Mouse (Mus musculus) neural tube, embryonic 15.5 days (tissue): ENCODE results near the gene Ccdc36. TPM values are rescaled to one million over a fixed set of nuclear protein-coding genes. Genes with fewer than 3 reads are reported as not detected.

ENCODE experiments used
- polyA plus RNA-seq: library from polyadenylated mRNA; unstranded; fragments of >200 nt; fragmentation: Nextera tagmentation; extraction: Ambion mirVana; gene quantifications from 2 replicates; pipeline ENCODE4 v1.2.1, GENCODE M21; 2015

The Ccdc36 gene
- polyA plus RNA-seq, 1 experiment from 2014 or later = 1.7 TPM

Other genes starting within 250 kb of the Ccdc36 start
- gene Bsn, start 238.1 kb downstream of the Ccdc36 start, polyA plus RNA-seq = 8.8 and 9.7 TPM in 2 replicates
- 64.0 and 70.4 TPM in 2 replicates for gene Dag1, start 164.5 kb downstream of the Ccdc36 start, polyA plus RNA-seq
- gene Nicn1, start 138.1 kb downstream of the Ccdc36 start, polyA plus RNA-seq = 117 and 136 TPM in 2 replicates
- gene Amt, start 131.6 kb downstream of the Ccdc36 start, polyA plus RNA-seq = 24.2 and 30.5 TPM in 2 replicates
- 261 and 304 TPM in 2 replicates for gene Rhoa, start 122.4 kb downstream of the Ccdc36 start, polyA plus RNA-seq
- gene Tcta, start 122.3 kb downstream of the Ccdc36 start, polyA plus RNA-seq = 49.2 and 52.0 TPM in 2 replicates
- gene Gpx1, start 89.6 kb downstream of the Ccdc36 start, polyA plus RNA-seq = 460 and 559 TPM in 2 replicates
- 110 and 111 TPM in 2 replicates for gene Usp4, start 80.6 kb downstream of the Ccdc36 start, polyA plus RNA-seq
- 1.1 and 1.3 TPM in 2 replicates for gene 1700102P08Rik, start 35.7 kb downstream of the Ccdc36 start, polyA plus RNA-seq
- gene BC048562, start 8.0 kb upstream of the Ccdc36 start, polyA plus RNA-seq = not detected in 2 replicates
- gene Ccdc71, start 32.0 kb upstream of the Ccdc36 start, polyA plus RNA-seq = 53.7 and 64.4 TPM in 2 replicates
- 58.4 and 59.8 TPM in 2 replicates for gene Klhdc8b, start 33.1 kb upstream of the Ccdc36 start, polyA plus RNA-seq
- gene Lamb2, start 51.3 kb upstream of the Ccdc36 start, polyA plus RNA-seq = 17.5 and 18.8 TPM in 2 replicates
- gene Usp19, start 62.1 kb upstream of the Ccdc36 start, polyA plus RNA-seq = 66.1 and 68.0 TPM in 2 replicates
- 58.1 and 78.1 TPM in 2 replicates for gene Qars, start 79.2 kb upstream of the Ccdc36 start, polyA plus RNA-seq
- 111 and 114 TPM in 2 replicates for gene Qrich1, start 88.3 kb upstream of the Ccdc36 start, polyA plus RNA-seq
- 105 and 130 TPM in 2 replicates for gene Impdh2, start 131.8 kb upstream of the Ccdc36 start, polyA plus RNA-seq
- gene Ndufaf3, start 138.9 kb upstream of the Ccdc36 start, polyA plus RNA-seq = 75.0 and 78.2 TPM in 2 replicates
- 279 and 285 TPM in 2 replicates for gene Dalrd3, start 141.4 kb upstream of the Ccdc36 start, polyA plus RNA-seq
- 247 and 279 TPM in 2 replicates for gene Wdr6, start 150.3 kb upstream of the Ccdc36 start, polyA plus RNA-seq
- gene P4htm, start 169.2 kb upstream of the Ccdc36 start, polyA plus RNA-seq = 36.4 and 44.2 TPM in 2 replicates
- gene Arih2, start 220.9 kb upstream of the Ccdc36 start, polyA plus RNA-seq = 44.4 and 47.3 TPM in 2 replicates
- gene Slc25a20, start 233.6 kb upstream of the Ccdc36 start, polyA plus RNA-seq = 41.4 and 49.4 TPM in 2 replicates